ENCODE assay signal across 9 mouse cellular contexts in the genomic region with DNA sequence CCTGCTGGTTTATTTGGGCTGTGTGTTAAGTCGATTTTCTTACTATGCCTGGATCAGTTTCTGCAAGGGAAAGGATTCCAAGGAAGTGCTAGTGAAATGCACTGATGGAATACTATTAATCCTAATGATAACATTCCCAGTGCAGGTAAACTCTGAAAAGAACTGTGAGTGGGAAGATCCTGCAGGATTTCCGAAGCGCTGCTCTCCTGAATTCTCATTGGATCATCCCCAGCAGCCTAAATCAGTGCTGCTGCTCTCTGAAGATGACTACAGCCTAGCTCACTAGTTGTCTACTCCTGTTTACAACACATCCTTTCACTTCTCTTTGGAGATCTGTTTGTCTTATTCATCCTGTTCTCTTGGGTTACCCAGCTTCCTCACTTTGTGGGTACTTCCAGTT. TPM values are rescaled to one million over a fixed set of nuclear protein-coding genes. Genes with fewer than 3 reads are reported as not detected.
DNase-seq lines count a peak whose midpoint lies in the region; ATAC-seq lines count a peak whose summit lies in the region.
"Had no signal": no experiment of that assay in that cellular context is flagged by ENCODE, and none has a peak within 500 bp of the region (broad histone marks: within the 10 kb centered on the region; RNA-seq: fewer than 3 reads in every experiment).

No protein-coding gene starts in this region.

- no peak for ATAC-seq in kidney, embryonic 16.5 days (ENCODE audit: low FRiP score, low TSS enrichment)
- ATAC-seq in hindbrain, embryonic 15.5 days (ENCODE audit: low FRiP score, low read depth) = no peak
- no peak for ATAC-seq in neural tube, embryonic 13.5 days (ENCODE audit: low read depth)

- H3K4me3 ChIP-seq in kidney, embryonic 16.5 days (ENCODE audit: low read length) = peak overlapping the region; percentile 12; the same call in 1 of the 2 replicates
- peak overlapping the region; percentile 63 for H3K4me3 ChIP-seq in hindbrain, embryonic 15.5 days
- peak overlapping the region; percentile 50 for H3K4me3 ChIP-seq in neural tube, embryonic 13.5 days

- no peaks in the 10 kb centered on the region for H3K9me3 ChIP-seq in kidney, embryonic 16.5 days (ENCODE audit: low read length)
- no peaks in the 10 kb centered on the region for H3K9me3 ChIP-seq in hindbrain, embryonic 15.5 days
- H3K9me3 ChIP-seq in neural tube, embryonic 13.5 days = no peaks in the 10 kb centered on the region

- peaks cover 33% of the 10 kb centered on the region for H3K27me3 ChIP-seq in kidney, embryonic 16.5 days (ENCODE audit: insufficient read depth, low read length)
- peaks cover 5% of the 10 kb centered on the region; the same call in 1 of the 2 replicates for H3K27me3 ChIP-seq in hindbrain, embryonic 15.5 days
- H3K27me3 ChIP-seq in neural tube, embryonic 13.5 days = peaks cover 29% of the 10 kb centered on the region

- intact Hi-C loops in gastrocnemius, postnatal 36 days (cut with DNase I) = no loop called here

- H3K27ac ChIP-seq in kidney, embryonic 16.5 days (ENCODE audit: low read length) = no peak overlapping the region
- H3K27ac ChIP-seq in hindbrain, embryonic 15.5 days (replicated peaks) = peak overlapping the region; percentile 85
- peak overlapping the region; percentile 67; the same call in 1 of the 2 replicates for H3K27ac ChIP-seq in neural tube, embryonic 13.5 days (replicated peaks)

- H3K4me1 ChIP-seq in kidney, embryonic 16.5 days (ENCODE audit: insufficient read depth, low read length) = 0 out of 2 replicates have a peak, but pooled peaks cover 7% of the 10 kb centered on the region
- peaks cover 10% of the 10 kb centered on the region; the same call in 1 of the 2 replicates for H3K4me1 ChIP-seq in hindbrain, embryonic 15.5 days (replicated peaks)
- H3K4me1 ChIP-seq in neural tube, embryonic 13.5 days (replicated peaks) = peaks cover 27% of the 10 kb centered on the region

- no peak overlapping the region for H3K9ac ChIP-seq in kidney, embryonic 16.5 days (replicated peaks; ENCODE audit: low read length)
- H3K9ac ChIP-seq in hindbrain, embryonic 15.5 days = peak overlapping the region; percentile 54
- peak overlapping the region; percentile 75 for H3K9ac ChIP-seq in neural tube, embryonic 13.5 days

- 7% methylated on average over 3 of the region's 3 CpGs for WGBS in kidney, embryonic 16.5 days
- WGBS in hindbrain, embryonic 15.5 days = 3% methylated on average over 3 of the region's 3 CpGs
- 6% methylated on average over 3 of the region's 3 CpGs for WGBS in neural tube, embryonic 13.5 days

- H3K4me2 ChIP-seq in kidney, embryonic 16.5 days (replicated peaks; ENCODE audit: low read depth, low read length) = peak overlapping the region; percentile 41; the same call in 1 of the 2 replicates
- H3K4me2 ChIP-seq in hindbrain, embryonic 15.5 days = peak overlapping the region; percentile 83
- peak overlapping the region; percentile 74 for H3K4me2 ChIP-seq in neural tube, embryonic 13.5 days

- no peak for DNase-seq in kidney, adult 9 months
- peak; percentile 46 for DNase-seq in cerebellum, adult 9-11 months
- DNase-seq in spleen, postnatal 36 days (ENCODE audit: low spot score in 2 of 2) = no peak
- DNase-seq in gastrocnemius, postnatal 36 days = no peak
- DNase-seq in urinary bladder, adult 18-20 months (ENCODE audit: low spot score in 2 of 2) = no peak

- H3K36me3 ChIP-seq in kidney, embryonic 16.5 days (ENCODE audit: insufficient read depth, low read length) = no peaks in the 10 kb centered on the region
- no peaks in the 10 kb centered on the region for H3K36me3 ChIP-seq in hindbrain, embryonic 15.5 days
- H3K36me3 ChIP-seq in neural tube, embryonic 13.5 days = no peaks in the 10 kb centered on the region
- H3K36me3 ChIP-seq: G1E had no signal

RNA-seq across cellular contexts. Expression of a gene that starts 0.8 kb away (rescaled TPM):
- 0.10 and 0.26 TPM in 2 replicates for polyA plus RNA-seq in kidney, embryonic 16.5 days (2015; fragmentation: Nextera tagmentation; extraction: Ambion mirVana)
- 33.1 and 39.3 TPM in 2 replicates for polyA plus RNA-seq in hindbrain, embryonic 15.5 days (2015; fragmentation: Nextera tagmentation; extraction: Ambion mirVana)
- polyA plus RNA-seq in neural tube, embryonic 13.5 days (2015; fragmentation: Nextera tagmentation; extraction: Ambion mirVana) = 17.3 and 18.9 TPM in 2 replicates
- not detected for total RNA-seq in gastrocnemius, postnatal 36 days (2021)
- polyA plus RNA-seq: G1E had no signal

Comparison
In these comparisons a context has a peak if more than half of its experiments do, and no peak if none do; other contexts are left out.
1. H3K4me3 ChIP-seq: peak in every context shown above with its lines; median percentile 63 in hindbrain, embryonic 15.5 days; 50 in neural tube, embryonic 13.5 days; 12 in kidney, embryonic 16.5 days.
2. RNA of a gene that starts 0.8 kb away (polyA plus RNA-seq): 33.1 to 39.3 TPM in hindbrain, embryonic 15.5 days and 17.3 to 18.9 TPM in neural tube, embryonic 13.5 days; 0.10 to 0.26 TPM in kidney, embryonic 16.5 days; every median in the first group is over 10 times any median in the second.
3. Peak in every context shown above with its lines, with median percentiles within 50 percentile points of each other: H3K4me2 ChIP-seq.